Mouse (Mus musculus) hindbrain, embryonic 13.5 days (tissue): ENCODE results near the gene Sh2d4b. TPM values are rescaled to one million over a fixed set of nuclear protein-coding genes. Genes with fewer than 3 reads are reported as not detected.

ENCODE experiments used
- ATAC-seq: fragments of 200-750 bp; cut with Nextera tagmentation; 2 replicates; pipeline ENCODE4 v1.8.0; 2017; ENCODE audit warnings: moderate TSS enrichment; ENCODE audit not compliant: low FRiP score
- H3K27ac ChIP-seq: fragments of 300-500 bp; sonication (generic); 2 replicates; pipeline ENCODE4 v1.5.1; 2015; ENCODE audit warnings: inconsistent platforms, mild to moderate bottlenecking, moderate library complexity
- H3K27me3 ChIP-seq: fragments of 300-500 bp; sonication (generic); 2 replicates; pipeline ENCODE4 v1.6.1; 2015; ENCODE audit warnings: mild to moderate bottlenecking, inconsistent platforms
- H3K36me3 ChIP-seq: fragments of 300-500 bp; sonication (generic); 2 replicates; pipeline ENCODE4 v1.6.1; 2015; ENCODE audit warnings: mild to moderate bottlenecking, inconsistent platforms
- H3K4me1 ChIP-seq: fragments of 300-500 bp; sonication (generic); replicated peaks from 2 replicates; pipeline ENCODE4 v1.6.1; 2015; ENCODE audit warnings: inconsistent platforms
- H3K4me2 ChIP-seq: fragments of 300-500 bp; sonication (generic); 2 replicates; pipeline ENCODE4 v1.6.1; 2015; ENCODE audit warnings: inconsistent platforms, mild to moderate bottlenecking, moderate library complexity
- H3K4me3 ChIP-seq: fragments of 300-500 bp; sonication (generic); 2 replicates; pipeline ENCODE4 v1.5.1; 2015; ENCODE audit warnings: mild to moderate bottlenecking, inconsistent platforms
- H3K9ac ChIP-seq: fragments of 300-500 bp; sonication (generic); 2 replicates; pipeline ENCODE4 v1.6.1; 2015; ENCODE audit warnings: mild to moderate bottlenecking, inconsistent platforms
- H3K9me3 ChIP-seq: fragments of 300-500 bp; sonication (generic); 2 replicates; pipeline ENCODE4 v1.6.1; 2016; ENCODE audit warnings: inconsistent platforms
- WGBS: fragments of 180-500 bp; shearing (Covaris S2); methylation state at CpG from one replicate; pipeline ENCODE4 v1.1.7; 2015; 5-methylcytosine and 5-hydroxymethylcytosine counted together
- polyA plus RNA-seq: library from polyadenylated mRNA; unstranded; fragments of >200 nt; fragmentation: Nextera tagmentation; extraction: Ambion mirVana; gene quantifications from 2 replicates; pipeline ENCODE4 v1.2.1, GENCODE M21; 2015

The Sh2d4b gene
- polyA plus RNA-seq: 1.1 and 1.9 TPM in 2 replicates

GRCm38 (mm10) chr14:40893196-40893595, at the start of gene Sh2d4b:
TSS of gene Sh2d4b (minus strand) at chr14:40893266.
- H3K27ac ChIP-seq: no peak within 1 kb of the TSS
- H3K4me3 ChIP-seq: no peak within 1 kb of the TSS
- H3K9me3 ChIP-seq: no peaks in the 10 kb centered on the region
- H3K36me3 ChIP-seq: no peaks in the 10 kb centered on the region
- no peaks in the 10 kb centered on the region for H3K27me3 ChIP-seq
- ATAC-seq: no peak
- H3K9ac ChIP-seq: no peak within 1 kb of the TSS
- WGBS: 84% methylated on average over 3 of the region's 3 CpGs
- H3K4me2 ChIP-seq: no peak within 1 kb of the TSS
- peaks cover 7% of the 10 kb centered on the region for H3K4me1 ChIP-seq

GRCm38 (mm10) chr14:40942429-40942828, 49.4 kb upstream of the Sh2d4b start:
- ATAC-seq: no peak
- Histone ChIP-seq H3K9me3 (no peaks in the 10 kb centered on the region), H3K36me3 (peaks cover 18% of the 10 kb centered on the region; the same call in 1 of the 2 replicates), H3K4me3 (no peak overlapping the region), H3K27ac (no peak overlapping the region), H3K9ac (no peak overlapping the region), H3K4me2 (no peak overlapping the region), H3K27me3 (no peaks in the 10 kb centered on the region), H3K4me1 (no peaks in the 10 kb centered on the region)
- 90% methylated on average over 2 of the region's 2 CpGs for WGBS

GRCm38 (mm10) chr14:40938380-40938987, 45.4 kb upstream of the Sh2d4b start:
- no peak overlapping the region for H3K4me3 ChIP-seq
- H3K4me2 ChIP-seq: no peak overlapping the region
- no peak for ATAC-seq
- no peak overlapping the region for H3K9ac ChIP-seq
- H3K36me3 ChIP-seq: 0 out of 2 replicates have a peak, but pooled peaks cover 5% of the 10 kb centered on the region
- no peaks in the 10 kb centered on the region for H3K9me3 ChIP-seq
- H3K27me3 ChIP-seq: no peaks in the 10 kb centered on the region
- no peak overlapping the region for H3K27ac ChIP-seq
- 90% methylated on average over 11 of the region's 11 CpGs for WGBS
- peaks cover 19% of the 10 kb centered on the region for H3K4me1 ChIP-seq

GRCm38 (mm10) chr14:40937052-40937451, 44.0 kb upstream of the Sh2d4b start:
- WGBS: 60% methylated on average over 4 of the region's 4 CpGs

GRCm38 (mm10) chr14:40935481-40935880, 42.4 kb upstream of the Sh2d4b start:
- H3K27ac ChIP-seq: no peak overlapping the region
- H3K4me2 ChIP-seq: no peak overlapping the region
- no peak for ATAC-seq
- H3K27me3 ChIP-seq: no peaks in the 10 kb centered on the region
- H3K4me3 ChIP-seq: no peak overlapping the region
- 88% methylated on average over 1 of the region's 1 CpGs for WGBS
- no peak overlapping the region for H3K9ac ChIP-seq
- H3K36me3 ChIP-seq: 0 out of 2 replicates have a peak, but pooled peaks cover 5% of the 10 kb centered on the region
- peaks cover 41% of the 10 kb centered on the region for H3K4me1 ChIP-seq
- no peaks in the 10 kb centered on the region for H3K9me3 ChIP-seq

More at GRCm38 (mm10) chr14:40937052-40937451, 44.0 kb upstream of the Sh2d4b start:
- Histone ChIP-seq H3K9ac (no peak overlapping the region), H3K27me3 (no peaks in the 10 kb centered on the region), H3K4me1 (peaks cover 26% of the 10 kb centered on the region), H3K36me3 (0 out of 2 replicates have a peak, but pooled peaks cover 5% of the 10 kb centered on the region), H3K4me3 (no peak overlapping the region), H3K27ac (no peak overlapping the region), H3K4me2 (no peak overlapping the region), H3K9me3 (no peaks in the 10 kb centered on the region)
- ATAC-seq: no peak

GRCm38 (mm10) chr14:40935054-40935453, 42.0 kb upstream of the Sh2d4b start:
- Histone ChIP-seq H3K36me3 (0 out of 2 replicates have a peak, but pooled peaks cover 5% of the 10 kb centered on the region), H3K27ac (no peak overlapping the region), H3K9me3 (no peaks in the 10 kb centered on the region), H3K27me3 (no peaks in the 10 kb centered on the region), H3K4me1 (peaks cover 44% of the 10 kb centered on the region), H3K4me2 (no peak overlapping the region), H3K9ac (no peak overlapping the region), H3K4me3 (no peak overlapping the region)
- 79% methylated on average over 2 of the region's 2 CpGs for WGBS
- no peak for ATAC-seq

- no peak overlapping the region for H3K4me2 ChIP-seq
- no peak overlapping the region for H3K4me3 ChIP-seq
- H3K27ac ChIP-seq: no peak overlapping the region
- WGBS: 86% methylated on average over 7 of the region's 7 CpGs
- H3K9me3 ChIP-seq: no peaks in the 10 kb centered on the region
- 0 out of 2 replicates have a peak, but pooled peaks cover 5% of the 10 kb centered on the region for H3K36me3 ChIP-seq
- peaks cover 53% of the 10 kb centered on the region for H3K4me1 ChIP-seq
- no peak overlapping the region for H3K9ac ChIP-seq
- ATAC-seq: no peak
- no peaks in the 10 kb centered on the region for H3K27me3 ChIP-seq
These were observed 40.3 kb upstream of the Sh2d4b start for GRCm38 (mm10) chr14:40933328-40933727.

GRCm38 (mm10) chr14:40932225-40932624, 39.2 kb upstream of the Sh2d4b start:
- Histone ChIP-seq H3K9me3 (no peaks in the 10 kb centered on the region), H3K4me2 (no peak overlapping the region), H3K4me3 (no peak overlapping the region), H3K4me1 (peaks cover 60% of the 10 kb centered on the region), H3K36me3 (0 out of 2 replicates have a peak, but pooled peaks cover 5% of the 10 kb centered on the region), H3K27ac (peak overlapping the region; percentile 23; the same call in 1 of the 2 replicates), H3K27me3 (no peaks in the 10 kb centered on the region), H3K9ac (no peak overlapping the region)
- no peak for ATAC-seq
- WGBS: 91% methylated on average over 9 of the region's 9 CpGs

- no peak overlapping the region for H3K4me2 ChIP-seq
- no peak overlapping the region for H3K9ac ChIP-seq
- H3K27ac ChIP-seq: peak overlapping the region; percentile 46
- 40% methylated on average over 3 of the region's 3 CpGs for WGBS
- no peak for ATAC-seq
- no peak overlapping the region for H3K4me3 ChIP-seq
- peaks cover 55% of the 10 kb centered on the region for H3K4me1 ChIP-seq
- no peaks in the 10 kb centered on the region for H3K9me3 ChIP-seq
- H3K27me3 ChIP-seq: no peaks in the 10 kb centered on the region
- H3K36me3 ChIP-seq: 0 out of 2 replicates have a peak, but pooled peaks cover 5% of the 10 kb centered on the region
These were observed 38.2 kb upstream of the Sh2d4b start for GRCm38 (mm10) chr14:40931115-40931829.

- whole genome bisulfite sequencing: 94% methylated on average over 2 of the region's 2 CpGs
- no peak for ATAC-seq
- no peaks in the 10 kb centered on the region for H3K27me3 ChIP-seq
These were observed 36.9 kb upstream of the Sh2d4b start for GRCm38 (mm10) chr14:40929943-40930342.

GRCm38 (mm10) chr14:40928897-40929296, 35.8 kb upstream of the Sh2d4b start:
- Histone ChIP-seq H3K27ac (no peak overlapping the region), H3K36me3 (0 out of 2 replicates have a peak, but pooled peaks cover 6% of the 10 kb centered on the region), H3K4me2 (no peak overlapping the region), H3K9ac (no peak overlapping the region), H3K4me1 (peaks cover 51% of the 10 kb centered on the region), H3K27me3 (no peaks in the 10 kb centered on the region), H3K9me3 (no peaks in the 10 kb centered on the region), H3K4me3 (no peak overlapping the region)
- ATAC-seq: no peak
- WGBS: 73% methylated on average over 5 of the region's 5 CpGs

More at GRCm38 (mm10) chr14:40929943-40930342, 36.9 kb upstream of the Sh2d4b start:
- peaks cover 46% of the 10 kb centered on the region for H3K4me1 ChIP-seq
- no peak overlapping the region for H3K4me2 ChIP-seq
- 0 out of 2 replicates have a peak, but pooled peaks cover 7% of the 10 kb centered on the region for H3K36me3 ChIP-seq
- no peak overlapping the region for H3K27ac ChIP-seq
- H3K9ac ChIP-seq: no peak overlapping the region
- H3K4me3 ChIP-seq: no peak overlapping the region
- H3K9me3 ChIP-seq: no peaks in the 10 kb centered on the region

- Histone ChIP-seq H3K4me1 (peaks cover 43% of the 10 kb centered on the region), H3K27ac (no peak overlapping the region), H3K9me3 (no peaks in the 10 kb centered on the region), H3K36me3 (peaks cover 12% of the 10 kb centered on the region), H3K27me3 (no peaks in the 10 kb centered on the region), H3K9ac (no peak overlapping the region), H3K4me2 (no peak overlapping the region), H3K4me3 (no peak overlapping the region)
- 85% methylated on average over 2 of the region's 2 CpGs for WGBS
- ATAC-seq: no peak
These were observed 34.0 kb upstream of the Sh2d4b start for GRCm38 (mm10) chr14:40927041-40927440.
